Mouse (Mus musculus) erythroblast, embryonic 14.5 days (primary cell): Measurements from ENCODE around the gene Gm26661.

Source experiments
- GATA1 ChIP-seq: IDR thresholded peaks from 2 replicates; pipeline ENCODE4 v1.6.1; 2012; ENCODE audit warnings: low read length, inconsistent platforms, mixed read lengths
- TAL1 ChIP-seq: IDR thresholded peaks from 3 replicates; pipeline ENCODE4 v1.6.1; 2012; ENCODE audit warnings: low read length, inconsistent platforms, mixed read lengths

DNA sequence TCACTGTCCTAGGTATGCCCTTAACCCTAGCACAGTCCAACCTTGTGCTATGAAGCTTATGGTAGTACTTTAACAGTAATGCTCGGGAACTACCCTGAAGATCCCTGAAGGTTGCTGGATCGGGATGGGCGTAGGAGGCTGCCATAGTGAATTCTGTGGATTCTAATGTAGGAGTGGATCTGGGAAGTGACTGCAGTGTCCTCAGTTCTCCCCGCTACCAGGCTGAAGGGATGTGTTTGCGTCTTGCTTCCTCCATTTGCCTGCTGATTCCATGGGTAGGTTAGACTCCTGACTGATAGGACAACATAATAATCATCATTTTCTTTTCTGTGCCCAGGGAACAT lies 41.0 kb downstream of the Gm26661 start:
- no peak for TF ChIP-seq TAL1
- TF ChIP-seq GATA1 = no peak
